Mouse (Mus musculus) left cerebral cortex, postnatal 36 days (tissue): ENCODE data around the gene Tekt3. TPM values are rescaled to one million over a fixed set of nuclear protein-coding genes. Genes with fewer than 3 reads are reported as not detected.
A peak's percentile ranks its signal among the peaks of the same experiment; 100 is the strongest.

Source experiments
- DNase-seq, 2 experiments: peaks; one replicate each; pipeline ENCODE4 v3.0.0; 2021 to 2022; ENCODE audit warnings: low spot score in 2 of 2, mixed read lengths in 1 of 2
- intact Hi-C: fragments of 180-260 bp; cut with DNase I; formaldehyde crosslinking; loops from one replicate; pipeline ENCODE4 v1.15.1; 2025
- total RNA-seq, 2 experiments: library from RNA; stranded (reverse); gene quantifications; 2 replicates each; pipeline ENCODE4 v1.2.3; 2021

The Tekt3 gene
- total RNA-seq = not detected

DNA sequence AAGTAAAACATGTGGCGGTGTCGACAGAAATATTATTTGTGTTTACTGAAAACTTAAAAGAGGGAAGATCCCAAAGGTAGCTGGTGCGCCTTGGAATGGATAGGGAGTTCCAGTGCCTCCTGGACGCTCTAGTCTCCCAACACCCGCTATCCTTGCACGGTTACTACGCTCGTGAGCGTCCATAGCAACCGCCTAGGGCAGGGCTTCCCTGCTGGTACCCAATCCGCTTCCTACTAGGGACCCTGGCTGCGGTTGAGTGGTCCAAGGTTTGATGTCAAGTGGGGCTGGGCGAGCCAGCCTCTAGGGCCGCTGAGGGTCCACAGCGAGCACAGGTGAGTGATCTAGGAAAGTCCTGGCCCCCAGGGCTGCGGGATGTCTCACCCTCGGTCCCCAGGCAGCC is at the start of gene Tekt3:
Gene Tekt3, plus strand, starts transcription at position 209 of the 400 bp plus-strand sequence.
- DNase-seq = no peak

GRCm38 (mm10) chr11:63017327-63018082 is 43.9 kb upstream of the Tekt3 start:
- DNase-seq = no peak
- intact Hi-C loops = no loop called here

More for the DNA sequence above, at the start of gene Tekt3:
- intact Hi-C loops = no loop called here

DNA sequence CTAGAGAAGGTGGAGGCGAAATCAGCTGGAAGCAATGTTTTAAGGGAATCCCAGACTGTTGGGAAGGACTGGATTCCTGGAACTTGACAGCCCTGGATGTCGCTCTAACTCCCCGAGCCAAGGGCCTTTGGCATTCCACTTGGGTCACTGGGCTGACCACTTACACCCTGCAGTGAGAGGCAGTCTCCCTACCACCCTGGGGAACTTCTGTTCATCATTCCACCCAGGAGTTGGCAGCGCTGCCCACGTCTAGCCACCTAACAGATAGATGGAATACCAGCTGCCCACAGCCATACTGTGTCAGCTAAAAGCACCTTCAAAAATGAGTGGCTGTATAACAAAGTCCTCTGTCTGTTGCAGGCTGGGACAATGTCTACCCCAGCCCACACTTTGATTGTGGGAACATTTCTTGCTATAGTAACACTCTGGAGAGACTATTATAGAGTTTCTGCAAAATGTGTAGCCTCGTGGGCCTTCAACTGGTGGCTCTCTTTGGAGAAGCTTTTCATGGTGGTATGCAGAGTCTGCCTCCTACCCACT is 43.3 kb upstream of the Tekt3 start:
- intact Hi-C loops = no loop called here
- DNase-seq = peak; percentile 21 to 35

GRCm38 (mm10) chr11:63020633-63021032 is 40.8 kb upstream of the Tekt3 start:
- no peak for DNase-seq

DNA sequence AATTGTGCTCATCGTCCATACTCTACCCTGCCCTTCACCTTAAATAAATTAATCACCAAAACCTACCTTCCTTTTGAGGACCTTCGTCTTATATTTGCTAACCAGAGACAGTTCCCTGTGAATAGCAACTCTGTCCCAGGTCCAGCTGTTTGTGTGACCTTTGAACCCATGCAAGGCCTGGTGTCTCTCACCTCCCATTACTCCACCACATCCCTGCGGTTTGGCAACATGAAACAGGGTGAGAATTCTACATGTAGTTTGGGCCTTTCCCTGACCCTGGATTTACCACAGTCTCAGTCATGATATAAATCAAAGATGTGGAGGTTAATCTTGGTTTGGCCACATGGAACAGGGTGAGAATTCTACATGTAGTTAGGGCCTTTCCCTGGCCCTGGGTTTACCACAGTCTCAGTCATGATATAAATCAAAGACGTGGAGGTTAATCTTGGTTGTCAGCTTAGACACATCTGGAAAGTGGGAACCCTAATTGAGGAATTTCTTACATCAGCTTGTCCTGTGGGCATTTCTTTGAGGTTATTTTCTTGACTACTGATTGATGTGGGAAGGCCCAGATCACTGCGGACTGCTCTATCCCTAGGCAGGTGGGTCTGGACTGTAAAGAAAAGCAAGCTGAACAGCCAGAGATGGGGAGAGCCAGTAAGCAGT is 40.2 kb upstream of the Tekt3 start:
- no peak for DNase-seq
- intact Hi-C loops = no loop called here

More at GRCm38 (mm10) chr11:63020633-63021032, 40.8 kb upstream of the Tekt3 start:
- intact Hi-C loops = no loop called here

DNA sequence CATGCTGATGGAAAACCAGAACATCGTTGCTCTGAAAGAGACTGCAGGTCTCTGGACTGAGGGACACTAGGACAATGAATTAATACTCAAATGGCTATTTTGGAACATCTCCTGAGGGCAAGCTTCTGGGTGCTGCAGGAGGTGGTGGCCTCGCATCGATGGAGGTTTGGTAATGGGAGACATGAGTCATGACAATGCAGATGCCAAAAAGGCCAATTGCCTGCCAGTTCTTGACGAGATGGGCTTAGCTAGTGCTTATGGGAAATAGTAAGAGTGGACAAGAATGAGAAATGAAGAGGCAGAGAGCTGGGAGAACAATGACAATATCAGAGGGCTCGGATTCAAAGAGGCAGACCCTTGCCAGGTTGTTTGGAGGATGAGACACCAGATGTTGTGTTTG is 38.0 kb upstream of the Tekt3 start:
- DNase-seq = no peak
- intact Hi-C loops = no loop called here

DNA sequence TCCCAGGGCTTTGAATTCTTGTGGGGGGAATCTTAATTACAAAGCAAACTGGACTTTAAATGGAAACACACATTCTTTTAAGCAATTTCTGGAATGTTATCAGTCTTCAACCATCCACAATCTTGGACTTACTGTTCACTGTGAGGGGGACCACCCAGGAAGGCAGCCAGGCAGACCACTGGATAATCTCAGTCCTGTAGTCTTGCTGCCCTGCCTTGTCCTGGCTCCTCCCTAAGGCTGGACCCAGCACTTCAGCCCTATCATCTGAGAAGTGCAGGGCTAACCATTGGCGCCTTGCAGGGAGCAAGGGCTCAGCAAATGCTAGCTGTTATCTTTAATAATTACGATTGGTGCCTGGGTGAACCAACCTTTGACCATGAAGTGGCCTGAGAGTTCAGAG is 37.3 kb upstream of the Tekt3 start:
- DNase-seq = no peak
- intact Hi-C loops = no loop called here

DNA sequence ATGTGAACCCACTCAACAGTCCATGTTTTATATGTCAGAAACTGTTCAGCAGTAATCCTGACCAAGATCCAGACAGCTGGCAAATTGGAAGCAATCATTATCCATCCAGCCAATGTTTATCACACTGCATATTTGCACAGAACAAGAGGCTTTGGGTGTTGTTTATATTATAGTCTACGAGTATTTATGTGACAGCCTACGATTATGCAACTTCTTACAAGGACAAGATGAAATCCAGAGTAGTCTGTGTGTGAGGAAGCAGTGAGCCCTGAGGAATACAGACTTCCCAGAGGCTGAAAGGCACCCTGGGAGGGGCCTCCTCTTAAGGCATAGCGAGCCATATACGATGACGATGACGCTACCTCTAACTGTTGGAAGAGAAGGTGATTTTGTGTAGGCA is 36.0 kb upstream of the Tekt3 start:
- no peak for DNase-seq
- intact Hi-C loops = no loop called here

- DNase-seq = peak; percentile 62 to 70
- intact Hi-C loops = no loop called here
Measured at GRCm38 (mm10) chr11:63026651-63027141, 34.8 kb upstream of the Tekt3 start.

DNA sequence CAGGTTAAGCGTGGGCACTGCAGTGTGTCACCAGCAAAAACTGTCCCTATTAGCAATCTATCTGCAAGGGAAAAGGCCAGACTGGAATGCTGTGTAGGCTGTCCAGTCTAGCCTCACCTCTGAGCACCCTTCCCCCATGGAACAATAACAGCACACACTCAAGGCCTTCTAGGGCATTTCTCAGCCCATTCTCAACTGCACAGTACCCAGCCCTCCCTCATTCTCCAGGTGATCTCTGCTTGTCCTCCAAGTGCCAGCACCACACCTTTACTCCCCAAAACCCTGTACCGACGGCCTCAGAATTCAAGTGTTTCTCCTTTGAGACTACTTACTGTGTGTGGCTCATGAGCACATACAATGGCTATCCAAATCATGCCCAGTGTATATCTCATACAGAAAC is 33.3 kb upstream of the Tekt3 start:
- DNase-seq = no peak
- intact Hi-C loops = no loop called here

GRCm38 (mm10) chr11:63029148-63029714 is 32.2 kb upstream of the Tekt3 start:
- DNase-seq = no peak
- intact Hi-C loops = no loop called here

DNA sequence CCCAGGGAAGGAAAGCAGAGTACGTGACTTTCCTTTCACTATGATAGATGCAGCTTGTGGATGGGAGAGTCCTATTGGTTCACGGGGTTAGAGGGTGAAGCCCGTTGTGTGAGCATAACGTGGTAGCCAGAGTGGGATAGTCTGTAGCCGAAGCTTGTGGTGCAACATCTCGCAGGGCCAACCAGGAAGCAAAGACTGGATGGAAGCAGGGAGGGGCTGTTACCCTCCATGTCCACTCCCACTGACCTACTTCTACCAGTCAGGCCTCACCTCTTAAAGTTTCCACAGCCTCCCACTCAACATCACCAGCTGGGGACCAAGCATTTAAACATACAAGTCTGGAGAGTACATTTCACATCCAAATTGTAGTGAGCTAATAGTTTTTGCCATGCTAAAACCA is 31.7 kb upstream of the Tekt3 start:
- intact Hi-C loops = no loop called here
- no peak for DNase-seq

DNA sequence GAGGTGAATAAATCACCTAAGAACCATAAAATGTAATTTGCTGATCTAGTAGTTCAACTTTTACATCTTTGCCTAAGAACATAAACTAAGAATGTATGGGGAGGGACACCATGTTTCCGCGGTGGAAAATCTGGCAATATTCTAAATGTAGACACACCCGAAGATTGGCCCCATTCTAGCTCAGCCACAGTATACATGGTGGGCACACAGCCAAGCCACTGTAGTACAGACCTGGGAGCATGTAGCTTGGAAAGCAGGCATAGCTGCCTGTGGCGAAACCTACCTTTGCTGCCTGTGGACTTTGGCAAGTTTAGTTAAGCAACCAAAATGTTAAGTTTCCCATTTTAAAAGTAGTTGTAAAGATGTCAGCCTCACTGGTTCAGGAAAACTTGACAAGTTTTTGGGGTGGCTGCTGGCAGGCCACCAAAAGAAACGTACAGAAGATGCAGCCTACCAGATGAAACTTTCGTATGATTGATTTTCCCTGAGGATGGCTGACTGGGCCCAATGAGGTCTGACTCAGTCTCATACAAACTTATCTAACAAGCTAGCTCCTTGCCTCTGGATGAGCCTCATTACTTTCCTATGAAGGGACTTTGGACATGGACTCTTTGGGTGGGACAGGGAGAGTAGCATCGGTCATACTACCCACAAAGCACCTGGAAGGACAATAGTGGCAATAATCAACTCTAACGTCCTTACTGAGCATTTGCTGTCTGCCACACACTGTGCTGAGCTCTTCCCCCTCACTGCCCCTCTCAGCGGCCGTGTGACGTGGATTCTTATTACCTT is 25.8 kb upstream of the Tekt3 start:
- intact Hi-C loops = no loop called here
- no peak for DNase-seq

GRCm38 (mm10) chr11:63040002-63040661 is 21.3 kb upstream of the Tekt3 start:
- no peak for DNase-seq
- intact Hi-C loops = no loop called here

DNA sequence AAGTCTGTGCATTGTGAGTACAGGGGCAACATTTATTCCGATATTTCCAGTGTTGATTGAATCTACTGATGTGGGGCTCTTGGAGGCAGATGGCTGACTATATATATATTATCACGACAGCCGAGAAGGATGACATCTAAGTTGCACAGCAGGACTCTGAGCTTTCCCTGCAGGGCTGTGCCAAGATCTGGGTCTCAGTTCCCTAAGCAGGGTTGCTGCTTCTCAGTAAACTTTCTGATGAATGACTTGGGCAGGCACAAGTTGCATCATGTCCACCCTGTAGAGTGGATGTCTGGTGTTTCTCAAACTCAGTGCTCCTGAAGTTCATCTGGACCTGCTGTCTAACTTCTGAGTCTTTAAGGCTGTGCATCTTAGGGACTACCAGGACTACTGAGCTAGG is 15.7 kb upstream of the Tekt3 start:
- DNase-seq = no peak
- intact Hi-C loops = no loop called here

DNA sequence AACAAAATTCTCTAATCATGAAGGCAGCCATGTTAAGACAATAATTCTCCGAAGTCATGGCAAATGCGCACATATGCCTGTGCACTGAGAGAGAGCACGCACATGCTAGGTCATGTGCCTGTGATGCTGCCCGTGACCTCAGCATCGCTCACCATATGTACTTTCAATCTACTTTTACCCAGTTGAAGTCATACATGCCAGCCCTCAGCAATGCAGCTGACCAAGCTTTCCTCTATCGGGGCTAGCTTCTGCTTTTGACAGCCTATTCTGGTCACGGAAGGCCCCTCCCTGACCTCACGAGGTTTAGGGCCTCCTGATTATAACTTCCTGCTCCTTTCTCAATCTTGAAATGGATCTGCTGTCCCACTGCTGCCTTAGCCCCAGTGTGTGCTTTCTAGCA is 15.1 kb upstream of the Tekt3 start:
- DNase-seq = no peak
- intact Hi-C loops = no loop called here

- DNase-seq = no peak
- intact Hi-C loops = no loop called here
Measured at GRCm38 (mm10) chr11:63050362-63050932, 11.0 kb upstream of the Tekt3 start.

GRCm38 (mm10) chr11:63051041-63051440 is 10.4 kb upstream of the Tekt3 start:
- no peak for DNase-seq
- intact Hi-C loops = no loop called here

DNA sequence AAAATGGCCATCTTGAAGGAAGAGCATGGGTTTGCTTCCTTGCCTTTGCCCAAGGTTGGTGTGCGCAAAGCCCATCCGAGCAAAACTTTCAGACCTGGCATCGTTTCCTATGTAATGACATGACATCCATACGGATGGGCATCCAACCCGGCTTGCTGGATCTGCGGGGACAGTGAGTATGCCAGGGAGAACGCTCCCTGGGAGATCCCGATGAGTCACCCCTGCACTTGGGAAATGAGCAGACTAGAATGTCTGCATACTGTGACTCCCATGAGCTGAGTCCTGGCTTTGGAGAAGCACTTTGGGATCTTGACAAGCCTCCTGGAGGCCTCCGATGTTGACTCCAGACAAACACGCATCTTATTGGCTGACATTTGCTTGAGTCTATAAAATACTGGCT is 9.5 kb upstream of the Tekt3 start:
- intact Hi-C loops = no loop called here
- DNase-seq = no peak
